Mouse (Mus musculus) urinary bladder, postnatal 14 days (tissue): ENCODE data around the gene Pibf1.

Experiments
- DNase-seq: peaks from one replicate; pipeline ENCODE4 v3.0.0; 2021; ENCODE audit warnings: low spot score

The Pibf1 gene

GRCm38 (mm10) chr14:99266749-99267148 is 167.5 kb downstream of the Pibf1 start:
- no peak for DNase-seq

GRCm38 (mm10) chr14:99274056-99274455 is 174.8 kb downstream of the Pibf1 start:
- DNase-seq: no peak

- DNase-seq: no peak
These were observed 176.6 kb downstream of the Pibf1 start for GRCm38 (mm10) chr14:99275827-99276226.

DNA sequence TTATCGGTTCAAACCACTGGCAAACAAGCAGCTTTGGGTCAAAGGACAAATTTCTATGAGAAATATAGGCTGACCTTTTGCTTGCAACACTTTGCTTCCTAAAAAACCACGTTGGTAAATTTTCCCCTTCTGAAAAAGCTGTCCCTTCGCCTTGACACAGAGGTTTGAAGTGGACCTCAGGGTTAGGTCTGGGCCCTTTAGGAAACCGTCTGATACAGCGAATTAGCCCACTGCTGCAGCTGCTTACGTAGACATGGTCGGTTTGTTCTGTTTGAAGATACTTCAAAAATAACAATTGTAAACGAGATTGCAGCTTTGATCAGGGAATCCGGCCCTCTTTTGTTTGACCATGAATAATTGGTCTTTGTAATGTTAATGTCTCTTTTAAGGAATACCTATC is 179.1 kb downstream of the Pibf1 start:
- DNase-seq: no peak

GRCm38 (mm10) chr14:99278763-99279486 is 179.7 kb downstream of the Pibf1 start:
- no peak for DNase-seq

DNA sequence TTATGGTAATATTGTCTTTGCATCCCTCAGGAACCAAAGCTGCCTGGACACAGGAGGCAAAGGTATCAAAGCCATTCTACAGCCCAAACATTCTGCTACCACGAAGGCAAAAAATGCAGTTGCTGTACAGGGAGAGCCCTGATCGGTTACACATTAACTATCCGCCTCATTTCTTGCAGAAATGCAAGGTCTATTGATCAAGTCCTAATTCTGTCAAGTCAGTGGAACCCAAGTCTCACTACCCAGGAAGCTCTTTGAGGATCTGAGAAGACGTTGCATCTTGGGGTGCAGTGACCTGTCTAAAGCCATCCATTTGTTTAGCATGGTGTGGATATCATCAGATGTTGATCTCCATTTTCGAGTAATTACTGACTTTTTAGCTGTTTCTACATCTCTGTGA is 181.2 kb downstream of the Pibf1 start:
- no peak for DNase-seq

DNA sequence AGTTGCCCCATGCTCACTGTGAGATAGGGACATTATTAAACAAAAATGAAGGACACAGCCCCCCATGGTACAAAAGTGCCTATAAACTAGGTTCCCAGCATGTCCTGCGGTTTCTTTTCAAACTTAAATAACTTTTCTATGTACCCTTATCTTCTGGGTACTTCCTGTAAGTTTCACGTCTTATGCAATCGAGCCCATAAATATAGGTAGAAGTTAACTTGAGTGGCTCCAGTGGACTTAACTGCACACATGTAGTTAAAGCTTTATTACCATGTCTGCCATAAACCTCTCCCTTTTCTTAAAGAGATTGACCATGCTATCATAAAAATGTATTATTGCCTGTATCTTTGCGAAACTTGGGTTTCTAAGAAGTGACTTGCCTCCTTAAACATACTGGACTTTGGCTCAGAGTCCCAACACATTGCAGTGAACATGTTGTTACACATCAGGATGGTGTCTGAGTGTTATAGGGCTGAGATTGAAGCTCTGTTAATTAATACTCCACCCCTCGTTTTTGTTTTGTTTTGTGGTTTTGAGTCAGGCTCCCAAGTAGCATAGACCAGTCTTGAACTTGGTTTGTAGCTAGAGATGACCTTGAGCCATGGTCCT is 181.7 kb downstream of the Pibf1 start:
- DNase-seq: no peak

DNA sequence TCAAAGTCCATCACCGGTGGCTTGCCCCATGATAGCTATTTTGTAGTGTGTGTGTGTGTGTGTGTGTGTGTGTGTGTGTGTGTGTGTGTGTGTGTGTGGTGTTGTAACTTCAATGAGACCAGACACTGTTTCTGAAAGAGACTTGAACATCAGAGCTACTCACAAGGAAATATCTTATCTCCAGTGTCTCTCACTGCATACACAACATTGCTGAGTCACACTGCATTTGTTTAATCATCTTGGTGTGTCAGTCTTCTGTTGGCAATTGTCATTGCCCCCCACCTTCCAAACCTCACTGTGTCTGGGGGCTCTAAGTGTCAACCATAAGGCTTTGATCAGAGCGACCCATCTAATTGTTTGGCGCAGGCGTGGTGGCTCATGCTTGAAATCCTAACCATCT is 186.3 kb downstream of the Pibf1 start:
- DNase-seq: no peak

DNA sequence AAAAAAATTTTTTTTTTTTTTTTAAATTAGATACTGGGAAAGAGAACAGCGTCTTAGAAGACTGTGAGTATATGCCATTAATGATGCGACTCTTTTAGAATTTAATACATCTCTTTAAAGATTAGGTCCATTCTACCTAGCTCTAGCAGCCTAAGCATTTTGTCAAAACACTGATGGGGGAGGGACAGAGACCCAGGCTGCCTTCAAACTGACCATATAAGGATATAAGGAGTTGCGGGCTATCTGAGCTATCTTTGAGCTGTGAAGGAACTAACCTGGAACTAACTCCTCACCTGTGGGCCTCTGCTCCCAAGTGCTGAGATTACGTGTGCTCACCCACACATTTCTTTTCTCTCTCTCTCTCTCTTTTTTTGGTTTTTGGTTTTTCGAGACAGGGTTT is 193.0 kb downstream of the Pibf1 start:
- DNase-seq: no peak

- DNase-seq: no peak
These were observed 195.2 kb downstream of the Pibf1 start for GRCm38 (mm10) chr14:99294424-99294823.

GRCm38 (mm10) chr14:99295606-99296341 is 196.6 kb downstream of the Pibf1 start:
- DNase-seq: peak; percentile 31

DNA sequence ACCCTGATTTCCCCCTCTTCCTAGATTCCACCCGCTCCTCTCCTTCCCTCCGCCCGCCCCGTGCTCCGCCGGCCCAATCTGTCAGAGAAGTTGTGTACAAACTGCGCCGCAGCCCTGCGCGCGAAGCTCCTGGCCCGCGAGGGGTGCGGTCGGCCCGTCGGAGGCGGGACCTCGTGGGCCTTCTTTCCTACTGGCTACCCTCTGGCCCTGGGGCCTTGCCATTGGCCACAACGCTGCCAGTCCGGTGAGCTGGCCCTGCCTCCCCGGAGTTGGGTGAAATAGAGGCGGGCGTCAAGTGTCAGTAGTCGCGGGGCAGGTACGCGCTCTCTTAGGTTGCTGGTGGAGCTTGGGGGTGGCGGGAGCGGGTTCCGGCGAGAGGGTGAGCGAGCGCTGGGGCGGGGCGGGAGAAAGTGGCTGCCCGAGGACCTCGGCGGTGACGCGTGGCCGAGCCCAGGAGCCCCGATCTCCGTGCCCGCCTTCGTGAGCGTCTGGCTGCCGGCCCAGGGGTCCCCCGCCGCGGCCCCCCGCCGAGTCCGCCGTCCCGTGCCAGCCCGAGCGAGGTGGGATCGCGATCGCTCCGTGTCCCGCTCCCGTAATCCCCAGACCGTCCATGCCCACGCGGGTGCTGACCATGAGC is 199.3 kb downstream of the Pibf1 start, which contains the start of gene Klf5:
TSS of gene Klf5 (plus strand) at position 307 of the 637 bp plus-strand sequence.
- peak; percentile 97 for DNase-seq

DNA sequence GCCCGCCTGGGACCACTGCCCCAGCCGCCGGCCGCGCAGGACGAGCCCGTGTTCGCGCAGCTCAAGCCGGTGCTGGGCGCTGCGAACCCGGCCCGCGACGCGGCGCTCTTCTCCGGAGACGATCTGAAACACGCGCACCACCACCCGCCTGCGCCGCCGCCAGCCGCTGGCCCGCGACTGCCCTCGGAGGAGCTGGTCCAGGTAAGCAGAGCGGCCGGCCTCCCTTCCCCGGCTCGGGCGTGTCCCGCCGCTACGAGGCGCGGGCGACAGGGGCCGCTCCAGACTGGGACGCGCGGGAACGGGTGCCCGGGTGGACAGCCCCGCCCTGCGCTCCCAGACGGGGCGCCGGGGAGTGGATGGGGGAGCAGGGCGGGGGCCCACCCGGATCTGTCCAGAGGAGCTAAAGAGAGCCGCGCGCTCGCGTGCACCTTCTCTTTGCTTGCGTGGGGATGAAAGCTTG is 199.8 kb downstream of the Pibf1 start:
- DNase-seq: peak; percentile 62

DNA sequence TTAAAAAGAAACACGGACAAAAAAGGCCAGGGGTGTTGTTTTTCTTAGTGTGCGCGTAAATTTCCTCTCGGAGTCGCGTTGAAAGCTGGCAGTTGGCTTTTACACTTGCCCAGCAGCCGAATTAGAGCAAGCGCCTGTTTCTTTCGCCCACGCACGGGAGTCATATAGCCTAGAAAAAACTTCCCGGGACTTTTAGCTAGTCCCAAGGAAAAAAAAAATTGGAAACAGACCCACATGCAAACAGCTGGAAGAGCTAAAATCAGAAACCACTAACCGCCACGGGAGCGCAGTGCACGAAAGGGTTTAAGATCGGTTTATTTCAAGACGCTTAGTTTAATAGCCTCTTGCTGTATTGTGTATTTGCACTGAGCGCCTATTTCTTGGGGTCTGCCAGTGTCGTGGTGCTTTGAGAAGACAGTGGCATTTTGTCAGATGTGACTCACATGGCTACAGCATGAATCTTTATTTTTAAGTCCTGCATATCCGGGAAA is 200.5 kb downstream of the Pibf1 start:
- DNase-seq: no peak

DNA sequence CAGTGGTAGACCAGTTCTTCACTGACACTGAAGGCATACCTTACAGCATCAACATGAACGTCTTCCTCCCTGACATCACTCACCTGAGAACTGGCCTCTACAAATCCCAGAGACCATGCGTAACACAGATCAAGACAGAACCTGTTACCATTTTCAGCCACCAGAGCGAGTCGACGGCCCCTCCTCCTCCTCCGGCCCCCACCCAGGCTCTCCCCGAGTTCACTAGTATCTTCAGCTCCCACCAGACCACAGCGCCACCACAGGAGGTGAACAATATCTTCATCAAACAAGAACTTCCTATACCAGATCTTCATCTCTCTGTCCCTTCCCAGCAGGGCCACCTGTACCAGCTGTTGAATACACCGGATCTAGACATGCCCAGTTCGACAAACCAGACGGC is 202.2 kb downstream of the Pibf1 start:
- peak; percentile 64 for DNase-seq
